Mouse (Mus musculus) lung, embryonic 15.5 days (tissue): ENCODE results near the gene Cfap300. TPM values are rescaled to one million over a fixed set of nuclear protein-coding genes. Genes with fewer than 3 reads are reported as not detected.

Experiments
- ATAC-seq: fragments of 200-750 bp; cut with Nextera tagmentation; 2 replicates; pipeline ENCODE4 v1.8.0; 2017; ENCODE audit warnings: moderate number of reproducible peaks, borderline replicate concordance; ENCODE audit not compliant: low FRiP score, low TSS enrichment; ENCODE audit errors: extremely low read depth
- H3K27ac ChIP-seq: fragments of 300-500 bp; sonication (generic); 2 replicates; pipeline ENCODE4 v1.5.1; 2015; ENCODE audit warnings: moderate library complexity, mild to moderate bottlenecking, inconsistent platforms
- H3K27me3 ChIP-seq: fragments of 300-500 bp; sonication (generic); 2 replicates; pipeline ENCODE4 v1.6.1; 2015; ENCODE audit warnings: inconsistent platforms
- H3K36me3 ChIP-seq: fragments of 300-500 bp; sonication (generic); 2 replicates; pipeline ENCODE4 v1.6.1; 2015; ENCODE audit warnings: inconsistent platforms
- H3K4me1 ChIP-seq: fragments of 300-500 bp; sonication (generic); 2 replicates; pipeline ENCODE4 v1.6.1; 2015; ENCODE audit warnings: inconsistent platforms
- H3K4me2 ChIP-seq: fragments of 300-500 bp; sonication (generic); 2 replicates; pipeline ENCODE4 v1.6.1; 2015; ENCODE audit warnings: inconsistent platforms, mild to moderate bottlenecking, moderate library complexity
- H3K4me3 ChIP-seq: fragments of 300-500 bp; sonication (generic); 2 replicates; pipeline ENCODE4 v1.5.1; 2015; ENCODE audit warnings: mild to moderate bottlenecking, inconsistent platforms
- H3K9ac ChIP-seq: fragments of 300-500 bp; sonication (generic); 2 replicates; pipeline ENCODE4 v1.6.1; 2015; ENCODE audit warnings: inconsistent platforms
- H3K9me3 ChIP-seq: fragments of 300-500 bp; sonication (generic); 2 replicates; pipeline ENCODE4 v1.6.1; 2016; ENCODE audit warnings: inconsistent platforms
- WGBS: fragments of 180-500 bp; shearing (Covaris S2); methylation state at CpG from one replicate; pipeline ENCODE4 v1.1.7; 2015; 5-methylcytosine and 5-hydroxymethylcytosine counted together
- polyA plus RNA-seq: library from polyadenylated mRNA; unstranded; fragments of >200 nt; fragmentation: Nextera tagmentation; extraction: Ambion mirVana; gene quantifications from 2 replicates; pipeline ENCODE4 v1.2.1, GENCODE M21; 2015

Gene Cfap300
- polyA plus RNA-seq, 1 experiment from 2014 or later: 13.5 TPM

- 77% methylated on average over 2 of the region's 2 CpGs for WGBS
- Histone ChIP-seq H3K27me3 (no peaks in the 10 kb centered on the region), H3K9me3 (no peaks in the 10 kb centered on the region), H3K27ac (no peak overlapping the region), H3K9ac (no peak overlapping the region), H3K36me3 (peaks cover 3% of the 10 kb centered on the region; the same call in 1 of the 2 replicates), H3K4me1 (peaks cover 14% of the 10 kb centered on the region; the same call in 1 of the 2 replicates), H3K4me2 (no peak overlapping the region), H3K4me3 (no peak overlapping the region)
- ATAC-seq: no peak
These were observed 62.5 kb downstream of the Cfap300 start for GRCm38 (mm10) chr9:7980162-7980561.

- Histone ChIP-seq H3K4me2 (no peak overlapping the region), H3K36me3 (peaks cover 3% of the 10 kb centered on the region; the same call in 1 of the 2 replicates), H3K9me3 (no peaks in the 10 kb centered on the region), H3K4me1 (peaks cover 14% of the 10 kb centered on the region; the same call in 1 of the 2 replicates), H3K27ac (no peak overlapping the region), H3K4me3 (no peak overlapping the region), H3K27me3 (no peaks in the 10 kb centered on the region), H3K9ac (no peak overlapping the region)
- 72% methylated on average over 11 of the region's 11 CpGs for WGBS
- ATAC-seq: no peak
These were observed 63.3 kb downstream of the Cfap300 start for GRCm38 (mm10) chr9:7979153-7979916.

GRCm38 (mm10) chr9:7978502-7978901, 64.1 kb downstream of the Cfap300 start:
- H3K4me1 ChIP-seq: peaks cover 14% of the 10 kb centered on the region; the same call in 1 of the 2 replicates
- H3K9ac ChIP-seq: no peak overlapping the region
- no peak overlapping the region for H3K27ac ChIP-seq
- no peaks in the 10 kb centered on the region for H3K9me3 ChIP-seq
- H3K4me3 ChIP-seq: no peak overlapping the region
- peaks cover 6% of the 10 kb centered on the region for H3K36me3 ChIP-seq
- WGBS: 78% methylated on average over 3 of the region's 3 CpGs
- no peaks in the 10 kb centered on the region for H3K27me3 ChIP-seq
- no peak overlapping the region for H3K4me2 ChIP-seq
- no peak for ATAC-seq

GRCm38 (mm10) chr9:7977587-7977986, 65.0 kb downstream of the Cfap300 start:
- 80% methylated on average over 5 of the region's 5 CpGs for WGBS
- Histone ChIP-seq H3K4me2 (no peak overlapping the region), H3K9me3 (no peaks in the 10 kb centered on the region), H3K4me3 (no peak overlapping the region), H3K27me3 (no peaks in the 10 kb centered on the region), H3K4me1 (peaks cover 14% of the 10 kb centered on the region; the same call in 1 of the 2 replicates), H3K9ac (no peak overlapping the region), H3K27ac (no peak overlapping the region), H3K36me3 (peaks cover 15% of the 10 kb centered on the region)
- ATAC-seq: no peak

GRCm38 (mm10) chr9:7971993-7972392, 70.6 kb downstream of the Cfap300 start:
- no peak overlapping the region for H3K27ac ChIP-seq
- peaks cover 24% of the 10 kb centered on the region for H3K36me3 ChIP-seq
- no peak for ATAC-seq
- no peak overlapping the region for H3K4me2 ChIP-seq
- no peaks in the 10 kb centered on the region for H3K9me3 ChIP-seq
- H3K4me1 ChIP-seq: no peaks in the 10 kb centered on the region
- H3K27me3 ChIP-seq: no peaks in the 10 kb centered on the region
- no peak overlapping the region for H3K4me3 ChIP-seq
- no peak overlapping the region for H3K9ac ChIP-seq
- 66% methylated on average over 2 of the region's 2 CpGs for WGBS

Other genes with a start within 250 kb of the Cfap300 start
- 33.2 and 34.3 TPM in 2 replicates for gene Birc2, start 205.8 kb downstream of the Cfap300 start, polyA plus RNA-seq
- 6.7 and 9.4 TPM in 2 replicates for gene Birc3, start 169.6 kb downstream of the Cfap300 start, polyA plus RNA-seq
- 34.8 and 34.9 TPM in 2 replicates for gene Yap1, start 38.2 kb downstream of the Cfap300 start, polyA plus RNA-seq
- 2.9 and 3.2 TPM in 2 replicates for gene Cep126, start 91.5 kb upstream of the Cfap300 start, polyA plus RNA-seq